Mouse (Mus musculus): ENCODE measurements around the gene Aup1.

GRCm38 (mm10) chr6:83080210-83080609 is 25.9 kb downstream of the Aup1 start:
- TF ChIP-seq POLR2A (IDR thresholded peaks at IDR 0.05; ENCODE audit: borderline replicate concordance, insufficient read depth, low read length) (no peak), CTCF (IDR thresholded peaks at IDR 0.05; ENCODE audit: borderline replicate concordance, insufficient read depth, low read depth, low read length) (no peak)
